Mouse (Mus musculus) erythroid progenitor cell, adult 5-6 weeks (primary cell): ENCODE results near the gene Cryl1. TPM values are rescaled to one million over a fixed set of nuclear protein-coding genes. Genes with fewer than 3 reads are reported as not detected.

Source experiments
- ATAC-seq: replicated peaks from 2 replicates; pipeline ENCODE4 v1.8.0; 2016; ENCODE audit warnings: moderate number of reproducible peaks, mild to moderate bottlenecking, moderate TSS enrichment, inconsistent platforms; ENCODE audit not compliant: poor library complexity, low FRiP score, severe bottlenecking
- total RNA-seq, 2 experiments: library from RNA; stranded (forward) in 1 of 2; stranded (reverse) in 1 of 2; fragments of 150-400 nt in 1 of 2; fragments of 186-747, 209-891 nt in 1 of 2; gene quantifications; 2 replicates each; pipeline versions ENCODE4 v1.2.3 to v1.2.4; 2015 to 2017; ENCODE audit warnings: low replicate concordance in 2 of 2

Gene Cryl1
- total RNA-seq (2015; ENCODE audit: low replicate concordance) (5.4 and 6.8 TPM in 2 replicates), total RNA-seq (2017; ENCODE audit: low replicate concordance) (3.6 and 5.5 TPM in 2 replicates)

DNA sequence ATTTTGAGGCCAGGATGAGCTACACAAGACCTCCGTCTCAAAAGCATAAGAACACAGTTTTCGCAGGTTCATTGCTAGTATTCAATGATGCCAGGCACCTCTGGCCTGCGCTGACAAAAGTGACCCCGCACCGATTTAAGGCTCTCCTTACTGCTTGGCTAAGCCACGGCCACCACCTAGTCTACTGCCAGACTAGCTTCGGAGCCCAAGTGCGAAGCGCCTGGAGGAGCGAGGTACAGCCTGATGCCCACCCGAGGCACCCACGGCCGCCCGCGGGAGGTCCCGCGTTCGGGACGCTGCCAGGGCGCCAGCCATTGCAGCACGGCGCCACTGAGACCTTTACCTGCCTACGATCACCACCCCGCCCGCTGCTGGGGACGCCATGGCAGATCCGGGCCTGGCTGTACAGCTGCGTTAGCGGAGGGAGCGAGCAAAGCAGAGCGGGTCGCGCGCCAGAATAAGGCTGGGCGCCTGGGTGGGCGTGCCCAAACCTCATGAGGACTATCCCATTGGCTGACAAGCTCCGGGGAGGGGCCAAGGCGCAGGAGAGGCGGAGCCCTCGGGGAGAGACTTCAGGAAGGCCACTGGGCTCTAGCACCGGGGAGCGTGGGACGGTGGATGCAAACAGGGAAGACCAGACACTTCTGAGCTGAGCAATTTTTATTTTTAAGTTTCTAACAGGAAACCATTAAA is at the start of gene Cryl1:
TSS of gene Cryl1 (minus strand) at position 465 of the 693 bp plus-strand sequence.
- ATAC-seq = peak; percentile 99

DNA sequence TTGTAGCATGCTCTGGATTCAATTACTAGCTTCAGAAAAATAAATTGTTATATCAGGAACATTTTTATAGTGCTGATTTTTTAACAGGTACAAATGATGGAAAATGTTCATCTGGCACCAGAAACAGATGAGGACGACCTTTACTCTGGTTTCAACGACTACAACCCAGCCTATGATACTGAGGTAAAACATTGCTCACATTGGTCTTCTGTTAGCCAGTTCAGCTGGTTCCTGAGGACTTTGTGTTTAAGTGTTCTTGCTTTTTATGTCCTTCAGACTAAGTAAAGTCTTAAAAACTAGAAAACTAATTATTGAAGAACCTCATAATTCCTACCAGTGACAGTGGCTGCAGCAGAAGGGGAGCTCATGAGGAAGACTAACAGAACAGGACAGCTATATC is 32.1 kb upstream of the Cryl1 start:
- ATAC-seq = no peak

DNA sequence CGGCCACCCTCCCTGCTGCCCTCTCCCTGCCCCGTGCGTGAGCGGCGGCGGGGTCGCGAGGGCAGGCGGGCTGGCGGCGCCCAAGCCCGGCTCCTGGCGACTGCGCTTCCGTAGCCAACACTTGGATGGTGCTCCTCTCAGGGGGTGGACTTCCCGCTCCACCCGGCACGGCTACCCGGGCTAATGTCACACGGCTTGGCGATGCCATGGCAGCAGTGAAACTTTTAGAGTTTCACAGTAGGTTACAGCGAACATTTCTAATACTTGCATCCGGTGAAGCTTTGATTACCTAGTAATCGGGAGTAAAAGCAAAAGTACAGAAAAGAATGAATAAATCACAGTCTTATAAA is 25.9 kb upstream of the Cryl1 start:
- ATAC-seq = no peak

DNA sequence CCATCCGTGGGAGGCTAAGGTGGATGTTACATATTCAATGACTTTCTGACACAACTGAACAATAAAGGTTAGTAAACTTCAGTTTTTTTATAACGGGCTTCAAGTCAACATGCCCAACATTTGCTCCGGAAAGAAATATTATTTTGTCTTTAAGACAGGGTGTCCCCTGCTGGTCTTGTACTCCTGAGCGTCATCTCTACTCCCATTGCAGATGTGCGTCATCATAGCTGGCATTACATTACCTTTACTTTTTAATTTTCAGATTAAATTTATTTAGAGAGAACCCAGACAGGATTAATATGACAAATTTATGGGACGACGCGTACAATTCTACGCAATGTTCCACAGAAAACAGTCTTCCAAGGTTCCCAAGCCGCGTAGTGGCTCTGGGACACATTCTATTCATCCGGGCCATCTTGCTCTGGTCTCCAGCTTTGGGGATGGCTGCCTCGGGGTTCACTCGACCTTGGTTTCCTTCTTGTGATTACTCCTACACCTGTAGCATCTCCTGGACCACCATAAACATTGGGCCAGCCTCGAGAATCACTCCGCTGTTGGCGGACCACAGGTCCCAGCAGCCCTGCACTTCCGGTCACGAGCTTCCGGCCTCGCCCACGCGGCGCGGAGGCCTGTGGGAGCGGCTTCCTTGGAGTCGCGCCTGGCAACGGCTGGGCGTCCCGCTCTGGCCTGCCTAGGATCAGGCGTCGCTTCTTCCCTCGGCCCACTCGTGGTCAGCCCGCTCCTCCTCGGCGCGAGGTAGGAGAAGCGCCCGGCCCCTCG is 25.3 kb upstream of the Cryl1 start, which contains the start of gene Ift88:
TSS of gene Ift88 (plus strand) at position 631 of the 780 bp plus-strand sequence.
- ATAC-seq = peak; percentile 100

DNA sequence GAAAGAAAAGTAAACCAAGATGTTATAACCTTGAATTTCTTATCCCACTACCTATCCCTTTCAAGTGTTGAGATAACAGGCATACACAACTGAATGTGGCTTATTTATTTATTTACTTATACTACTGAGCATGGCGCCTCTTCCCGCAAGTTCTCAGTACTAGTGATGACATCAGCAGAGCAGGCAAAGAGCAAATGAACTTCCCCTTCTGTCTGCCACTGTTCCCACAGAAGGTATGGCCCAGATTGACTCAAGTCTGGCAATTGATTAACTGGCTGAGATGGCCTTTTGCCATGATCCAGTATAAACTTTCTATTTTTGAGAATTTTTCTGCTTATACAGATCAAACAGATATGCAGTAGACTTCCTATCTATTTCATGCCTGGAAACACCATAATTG is 18.9 kb upstream of the Cryl1 start:
- no peak for ATAC-seq

DNA sequence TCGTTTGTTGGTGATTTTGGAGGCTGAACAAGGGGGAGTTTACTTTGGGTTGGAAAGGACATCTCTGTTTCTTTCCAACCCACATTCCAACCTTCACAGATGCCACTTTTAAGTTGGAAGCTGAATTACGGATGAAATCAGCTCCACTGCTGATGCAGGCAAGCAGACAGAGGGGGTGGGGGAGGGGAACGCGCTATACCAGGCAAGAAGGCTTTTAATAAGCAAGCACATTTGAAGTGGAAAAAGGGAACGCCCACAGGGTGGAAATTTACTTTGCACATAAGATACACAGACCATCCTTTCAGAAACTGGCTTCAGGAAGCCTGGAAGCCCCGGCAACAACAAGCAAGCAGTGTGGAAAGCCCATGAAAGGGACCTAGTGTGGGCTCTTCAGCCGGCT is 13.8 kb upstream of the Cryl1 start:
- no peak for ATAC-seq

DNA sequence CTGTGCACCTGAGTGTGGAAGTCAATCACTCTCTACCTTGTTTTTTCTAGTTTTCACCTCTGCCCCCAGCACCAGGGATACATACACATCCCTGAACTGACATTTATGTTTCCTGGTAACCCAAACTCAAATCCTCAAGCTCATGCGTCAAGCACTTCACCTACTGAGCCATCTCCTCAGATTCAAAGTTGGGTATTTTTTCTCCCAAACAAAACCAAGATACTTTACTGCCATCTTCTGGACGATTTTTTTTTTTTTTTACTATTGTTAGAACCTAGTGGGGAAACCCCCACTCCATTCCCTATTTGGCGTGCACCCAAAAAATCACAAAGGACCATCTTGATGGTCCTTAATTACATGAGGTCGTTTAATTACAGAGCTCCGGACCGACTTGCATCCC is 10.8 kb upstream of the Cryl1 start:
- ATAC-seq = no peak

DNA sequence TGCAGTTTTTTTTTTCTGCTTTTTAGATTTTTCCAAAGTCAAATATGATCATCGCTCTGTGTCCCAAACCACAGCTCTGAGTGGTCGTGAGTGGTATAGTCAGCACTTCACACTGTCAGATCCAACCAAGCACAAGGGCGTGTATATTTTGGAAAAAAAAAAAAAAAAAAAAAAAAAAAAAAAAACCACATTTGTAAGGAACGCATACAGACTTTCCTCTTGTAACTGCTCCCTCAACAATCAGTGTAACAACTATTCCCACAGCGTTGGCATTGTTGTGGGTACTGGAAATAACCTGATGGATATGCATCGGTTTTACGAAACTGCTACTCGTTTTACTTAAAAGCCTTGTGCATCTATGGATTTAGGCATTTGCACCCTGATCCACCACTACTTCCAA is 9.8 kb upstream of the Cryl1 start:
- ATAC-seq = no peak

DNA sequence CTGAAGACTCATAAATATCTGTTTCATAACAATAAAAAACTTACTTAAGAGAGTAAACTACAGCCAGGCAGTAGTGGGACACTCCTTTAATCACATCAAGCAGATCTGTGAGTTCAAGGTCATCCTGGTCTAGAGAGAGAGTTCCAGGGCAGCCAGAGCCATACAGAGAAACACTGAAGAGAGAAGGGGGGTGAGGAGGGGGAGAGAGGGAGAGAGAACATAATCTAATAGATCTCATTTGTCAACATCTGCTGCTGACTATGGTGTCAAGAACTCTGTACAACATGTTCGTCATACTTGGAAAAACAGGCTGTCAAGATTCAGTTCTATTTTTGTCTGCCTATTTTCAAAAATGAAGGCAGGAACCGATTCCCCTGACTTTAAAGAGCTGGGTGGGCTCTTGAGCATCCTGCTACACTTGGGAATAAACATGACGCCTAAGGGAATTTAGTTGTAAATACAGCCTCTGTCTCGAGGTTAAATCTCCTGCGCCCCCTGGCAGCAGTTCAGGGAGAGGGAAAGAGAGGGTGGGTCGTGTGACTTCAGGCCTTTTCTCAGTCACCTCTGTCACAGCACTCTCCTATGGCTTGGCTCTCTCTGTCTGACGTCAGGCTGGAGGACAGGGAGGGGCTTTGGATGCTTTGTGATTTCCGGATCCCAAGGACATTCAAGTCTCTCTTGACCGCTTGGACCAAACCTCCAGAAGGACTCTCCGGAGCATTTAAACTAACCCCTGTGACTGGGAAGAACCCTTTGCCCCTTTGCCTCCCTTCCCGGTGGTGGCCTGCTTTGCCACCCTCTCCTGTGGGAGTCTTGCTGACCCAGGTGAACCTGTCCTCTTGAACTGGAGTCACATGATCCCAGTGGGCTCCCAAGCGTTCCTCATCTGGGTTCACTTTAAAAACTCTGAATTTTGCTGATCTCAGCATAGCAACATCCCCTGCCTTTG is 9.0 kb upstream of the Cryl1 start:
- ATAC-seq = no peak

DNA sequence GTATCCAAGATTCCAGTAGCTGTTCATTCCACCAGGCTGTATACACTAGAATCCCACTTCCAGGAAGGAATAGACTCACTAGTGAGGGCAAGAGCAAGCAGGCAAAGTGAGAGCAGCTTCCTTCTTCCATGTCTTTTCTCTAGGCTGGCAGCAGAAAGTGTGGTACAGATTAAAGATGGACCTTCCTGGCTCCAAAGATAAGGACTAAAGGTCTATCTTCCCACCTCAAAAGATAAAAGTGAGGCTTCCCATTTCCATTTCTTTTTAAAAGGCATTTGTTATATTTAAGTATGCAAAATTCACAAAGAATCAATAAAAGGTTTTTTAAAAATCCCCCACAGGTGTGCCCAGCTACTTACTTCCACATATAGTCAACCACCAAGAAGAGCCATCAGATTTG is 4.5 kb upstream of the Cryl1 start:
- ATAC-seq = no peak

DNA sequence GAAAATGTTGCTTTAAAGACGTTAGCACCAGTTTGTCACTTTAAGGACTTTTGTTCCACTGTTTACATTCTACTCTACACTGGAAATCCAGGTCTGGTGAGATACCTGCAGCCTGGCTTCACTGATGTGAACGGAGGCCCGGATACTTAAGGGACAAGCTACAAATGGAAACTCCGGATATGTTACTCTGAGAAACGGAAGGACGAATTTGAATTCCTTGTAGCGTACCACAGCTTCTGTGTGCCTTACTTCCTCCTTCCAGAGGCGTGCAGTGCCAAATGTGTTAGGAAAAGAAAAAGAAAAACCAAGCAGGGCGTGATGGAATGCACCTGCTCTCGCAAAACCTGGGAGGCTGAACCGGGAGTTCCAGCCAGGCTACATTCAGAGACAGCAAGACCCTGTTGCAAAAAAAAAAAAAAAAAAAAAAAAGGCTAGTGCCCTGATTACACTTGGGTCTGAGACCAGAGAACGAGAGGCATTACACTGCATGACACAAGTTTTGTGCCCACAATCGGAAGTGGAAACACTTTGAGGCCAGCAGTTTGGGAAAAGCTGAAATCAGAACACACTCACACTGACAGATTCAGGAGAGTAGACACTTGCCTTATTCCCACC is 591 bp upstream of the Cryl1 start:
- peak; percentile 43 for ATAC-seq

DNA sequence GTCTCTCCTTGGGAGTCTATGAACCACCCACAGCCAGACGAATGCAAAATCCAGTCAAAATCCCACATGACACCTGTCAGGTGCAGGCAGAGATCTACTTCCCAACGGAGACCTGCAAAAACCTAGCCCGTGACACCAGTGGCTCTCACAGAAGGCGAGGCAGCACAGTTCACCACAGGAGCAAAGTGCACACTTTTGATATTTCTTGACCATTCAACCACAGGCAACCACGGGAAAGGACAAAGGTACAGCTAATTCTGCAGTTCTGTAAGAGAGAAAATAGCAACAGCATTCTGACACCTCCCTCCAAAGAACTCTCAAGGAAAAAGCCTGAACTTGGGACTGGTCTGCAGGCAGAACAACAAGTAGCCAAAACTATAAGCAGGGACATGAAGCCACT is 1.1 kb downstream of the Cryl1 start:
- ATAC-seq = no peak

DNA sequence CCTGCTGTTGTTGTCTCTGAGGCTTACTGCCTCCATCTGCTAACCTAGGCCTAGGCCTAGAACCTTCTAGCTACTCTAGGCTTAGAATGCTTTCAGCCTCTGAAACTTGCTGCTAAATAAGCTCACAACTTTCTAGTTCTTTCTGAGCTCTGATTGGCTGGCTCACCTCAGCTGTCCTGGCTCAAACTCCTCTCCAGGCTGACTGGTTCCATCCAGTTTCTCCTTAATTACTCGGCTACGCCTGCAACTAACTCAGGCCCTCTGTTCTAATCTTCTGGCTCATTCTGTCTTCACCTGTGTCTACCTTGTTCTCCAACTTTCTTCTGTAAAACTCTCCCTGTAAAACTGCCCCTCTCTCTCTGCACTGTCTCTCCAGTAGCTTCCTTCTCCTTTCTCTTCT is 2.9 kb downstream of the Cryl1 start:
- ATAC-seq = no peak

DNA sequence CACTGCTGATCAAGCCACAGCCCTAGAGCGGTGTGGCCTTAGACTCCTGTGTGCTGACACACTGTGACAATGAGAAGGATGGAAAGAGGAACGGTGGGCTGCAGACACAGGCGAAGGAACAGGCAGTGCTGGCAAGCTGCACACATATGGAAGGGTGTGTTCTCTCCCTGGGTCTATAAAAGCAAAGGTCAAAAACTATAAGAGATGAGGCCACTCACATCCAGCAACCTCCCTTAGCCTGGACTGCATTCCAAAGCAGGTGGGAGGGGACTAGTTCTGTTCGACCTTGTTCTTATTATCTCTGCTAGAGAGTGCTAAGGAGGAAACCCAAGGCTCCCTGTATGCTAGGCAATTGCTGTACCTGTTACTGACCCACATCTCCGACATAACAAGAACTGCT is 6.1 kb downstream of the Cryl1 start:
- no peak for ATAC-seq

DNA sequence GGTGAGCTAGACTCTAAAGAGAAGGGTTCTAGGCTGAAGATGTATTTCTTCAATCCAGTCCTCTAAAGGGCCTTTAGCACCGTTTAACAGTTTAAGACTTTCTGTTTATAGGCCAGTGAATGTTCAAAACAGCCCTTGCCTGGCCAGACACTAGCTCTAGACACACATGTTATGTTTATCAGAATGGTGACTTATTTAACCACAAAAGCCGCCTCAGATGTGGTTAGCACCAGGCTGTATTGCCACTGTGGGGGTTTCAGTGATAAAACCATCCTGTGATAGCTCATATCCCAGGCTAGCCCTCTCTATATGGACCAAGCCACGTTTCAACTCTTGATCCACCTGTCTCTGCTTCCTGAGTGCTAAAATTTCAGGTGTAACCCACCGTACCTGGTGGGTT is 6.7 kb downstream of the Cryl1 start:
- ATAC-seq = no peak

DNA sequence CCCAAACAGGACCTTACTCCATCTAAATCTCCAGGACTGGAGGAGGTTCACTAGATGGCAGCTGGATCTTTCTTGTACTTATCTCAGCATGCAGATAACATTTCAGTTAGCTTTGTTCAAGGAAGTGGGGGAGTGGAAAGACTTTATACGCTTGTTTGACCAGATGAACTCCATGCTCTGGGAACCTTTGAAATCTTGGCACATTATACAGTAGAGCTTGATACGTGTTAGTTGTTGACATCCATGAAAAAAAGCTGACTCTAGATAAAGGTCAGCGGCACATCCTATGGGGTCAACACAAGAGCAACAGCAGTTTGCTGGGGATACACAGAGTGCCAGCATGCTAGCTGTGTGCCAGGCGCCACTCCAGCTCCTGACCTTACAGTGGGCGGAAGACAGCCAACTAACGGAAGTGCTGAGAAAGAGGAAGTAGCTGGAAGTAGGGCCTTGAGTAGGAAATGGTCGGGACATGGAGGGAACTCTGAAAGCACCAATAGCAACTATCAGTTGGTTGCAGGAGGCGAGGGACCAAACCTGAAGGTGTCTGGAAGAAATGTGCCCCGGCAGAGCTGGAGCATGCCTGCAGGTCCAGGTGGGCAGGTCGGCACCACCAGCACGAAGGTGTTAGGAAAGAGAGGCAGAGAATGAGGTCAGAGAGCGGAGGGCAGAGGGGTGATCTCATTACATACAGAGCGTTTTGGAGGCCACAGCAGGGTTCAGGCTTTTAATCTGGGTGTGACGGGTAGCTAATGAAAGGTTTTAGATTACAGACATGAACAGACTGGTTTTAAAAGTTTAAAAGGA is 11.4 kb downstream of the Cryl1 start:
- peak; percentile 51 for ATAC-seq

DNA sequence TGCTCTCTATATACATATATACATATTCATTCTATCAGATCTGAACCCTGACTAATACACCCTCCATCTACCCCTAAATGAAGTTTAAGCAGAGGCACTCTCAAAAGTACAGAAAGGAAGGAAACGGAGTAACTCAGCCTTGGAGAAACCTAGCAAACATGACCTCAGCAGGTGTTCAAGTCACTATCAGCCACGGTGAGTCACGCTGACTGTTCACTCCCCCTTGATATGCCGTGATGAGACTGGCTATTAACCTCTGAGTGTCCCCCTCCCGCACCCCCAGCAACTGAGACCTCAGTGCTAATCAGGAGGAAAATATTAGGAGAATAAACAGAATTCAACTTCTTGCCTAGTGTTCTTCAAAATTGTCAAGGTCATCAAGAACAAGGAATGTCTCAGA is 12.7 kb downstream of the Cryl1 start:
- no peak for ATAC-seq

DNA sequence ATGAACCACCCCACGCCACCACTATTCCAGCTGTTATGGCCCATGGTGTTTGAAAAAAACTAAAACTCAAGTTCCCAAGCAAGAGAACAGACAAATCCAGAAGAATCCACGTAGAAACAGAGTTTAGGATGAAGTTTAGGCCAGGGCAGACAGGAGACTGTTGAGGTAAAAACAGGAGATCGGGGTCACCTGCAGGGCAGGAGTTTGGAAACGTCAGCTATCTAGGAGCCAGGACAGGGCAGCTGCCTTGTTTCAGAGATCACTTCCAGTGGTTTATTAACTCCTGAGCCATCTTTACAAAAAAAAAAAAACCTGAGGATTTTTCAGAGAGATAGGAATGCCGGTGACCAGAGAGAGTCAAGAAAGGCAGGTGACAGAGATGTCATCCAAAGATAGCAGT is 20.8 kb downstream of the Cryl1 start:
- no peak for ATAC-seq

DNA sequence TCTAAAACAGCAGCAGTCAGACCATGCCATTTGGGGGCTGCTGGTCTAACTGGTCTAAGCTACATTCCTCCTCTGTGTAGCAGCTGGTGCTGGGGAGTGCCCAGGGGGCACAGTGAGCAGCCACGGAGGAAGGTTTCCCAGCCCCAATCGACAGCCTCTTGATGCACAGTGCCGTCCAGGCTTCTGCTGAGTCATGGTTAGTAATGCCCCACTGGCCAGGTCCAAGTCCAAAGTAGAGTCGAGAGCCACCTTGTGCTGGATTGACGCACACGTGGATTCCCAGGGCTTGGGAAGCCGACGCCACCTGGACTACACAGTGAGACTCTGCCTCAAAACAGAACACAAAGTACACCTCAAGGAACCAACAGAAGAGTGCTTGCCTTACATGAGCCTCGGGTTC is 21.4 kb downstream of the Cryl1 start:
- ATAC-seq = no peak
